Mouse (Mus musculus) spleen, adult 2 months (tissue): ENCODE measurements around the gene Agap1.

Experiments used
- CTCF ChIP-seq: fragments of 200-500 bp; IDR thresholded peaks from 2 replicates; pipeline ENCODE4 v1.5.1; 2011; ENCODE audit warnings: mild to moderate bottlenecking, inconsistent platforms; ENCODE audit not compliant: insufficient read depth, insufficient read length, insufficient replicate concordance; ENCODE audit errors: extremely low read depth
- POLR2A ChIP-seq: fragments of 200-500 bp; IDR thresholded peaks from 2 replicates; pipeline ENCODE4 v1.6.1; 2011; ENCODE audit warnings: low read depth, low read length, inconsistent platforms

DNA sequence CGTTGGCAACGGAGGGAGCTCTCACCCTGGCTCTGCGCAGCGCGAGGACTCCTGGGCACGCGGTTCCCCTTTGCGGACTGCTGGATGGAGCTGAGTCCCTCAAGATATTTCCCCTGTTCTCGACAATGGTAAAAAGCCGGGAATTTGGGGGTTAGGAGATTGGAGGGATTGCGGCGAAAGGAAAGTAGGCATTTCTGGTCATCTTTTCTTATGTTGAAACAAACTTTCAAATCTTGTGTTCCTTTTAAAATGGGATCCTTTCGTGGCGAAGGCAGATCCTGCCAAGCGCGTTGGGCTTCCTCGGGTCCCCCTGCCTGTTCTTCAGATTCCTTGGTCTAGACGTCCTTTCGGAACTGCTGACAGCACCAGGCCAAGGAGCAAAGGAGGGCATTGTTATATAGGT lies 477.4 kb downstream of the Agap1 start:
- TF ChIP-seq CTCF (no peak), POLR2A (no peak)
